Mouse (Mus musculus) olfactory bulb, adult 2 months (tissue): ENCODE results near the gene Podn.

ENCODE experiments used
- CTCF ChIP-seq: fragments of 200-500 bp; IDR thresholded peaks from 2 replicates; pipeline ENCODE4 v1.5.1; 2012; ENCODE audit warnings: low read depth, mild to moderate bottlenecking, low read length, moderate library complexity; ENCODE audit not compliant: insufficient read depth
- POLR2A ChIP-seq: fragments of 200-500 bp; IDR thresholded peaks from 2 replicates; pipeline ENCODE4 v1.6.1; 2012; ENCODE audit warnings: mild to moderate bottlenecking, low read depth, low read length, moderate library complexity; ENCODE audit not compliant: insufficient read depth

DNA sequence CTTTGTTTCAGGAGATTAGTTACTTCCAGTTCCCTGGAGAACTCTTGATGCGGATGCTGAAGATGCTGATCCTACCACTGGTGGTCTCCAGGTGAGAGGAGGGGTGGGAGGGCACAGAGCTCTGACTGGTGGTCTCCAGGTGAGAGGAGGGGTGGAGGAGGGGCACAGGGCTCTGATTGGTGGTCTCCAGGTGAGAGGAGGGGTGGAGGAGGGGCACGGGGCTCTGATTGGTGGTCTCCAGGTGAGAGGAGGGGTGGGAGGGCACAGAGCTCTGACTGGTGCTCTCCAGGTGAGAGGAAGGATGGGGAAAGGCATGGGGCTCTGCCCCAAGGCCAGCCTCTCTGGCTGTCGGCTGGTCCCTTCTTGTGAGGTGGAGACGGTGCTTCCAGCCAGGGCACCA, 118.7 kb downstream of the Podn start:
- no peak for TF ChIP-seq CTCF
- no peak for TF ChIP-seq POLR2A
